Mouse (Mus musculus): ENCODE data around the gene Prkar1b. TPM values are rescaled to one million over a fixed set of nuclear protein-coding genes. Genes with fewer than 3 reads are reported as not detected.

Prkar1b gene
- polyA plus RNA-seq (2015; fragmentation: Nextera tagmentation; extraction: Ambion mirVana), result 179 and 194 TPM in 2 replicates

- H3K4me2 ChIP-seq, result peak within 1 kb of the TSS; percentile 97
- peak; percentile 95 for ATAC-seq (ENCODE audit: low FRiP score)
- peaks cover 29% of the 10 kb centered on the region for H3K4me1 ChIP-seq (replicated peaks)
- H3K9ac ChIP-seq, result peak within 1 kb of the TSS; percentile 89
- no peaks in the 10 kb centered on the region for H3K27me3 ChIP-seq
- H3K36me3 ChIP-seq, result peaks cover 37% of the 10 kb centered on the region
- H3K4me3 ChIP-seq, result peak within 1 kb of the TSS; percentile 93
- H3K27ac ChIP-seq, result peak within 1 kb of the TSS; percentile 81
- WGBS, result under 1% methylated on average over 85 of the region's 87 CpGs
- no peaks in the 10 kb centered on the region for H3K9me3 ChIP-seq
Observed at GRCm38 (mm10) chr5:139149681-139150602, at the start of gene Prkar1b, which contains the start of gene Dnaaf5. Gene Prkar1b (minus strand): TSS chr5:139150001. Gene Dnaaf5 (plus strand): TSS chr5:139150223.

GRCm38 (mm10) chr5:139199636-139199994 lies 49.8 kb upstream of the Prkar1b start:
- H3K27me3 ChIP-seq, result no peaks in the 10 kb centered on the region
- WGBS, result 43% methylated on average over 2 of the region's 2 CpGs
- no peaks in the 10 kb centered on the region for H3K36me3 ChIP-seq
- no peaks in the 10 kb centered on the region for H3K9me3 ChIP-seq
- peak overlapping the region; percentile 80 for H3K4me3 ChIP-seq
- no peak for ATAC-seq (ENCODE audit: low FRiP score)
- H3K27ac ChIP-seq, result peak overlapping the region; percentile 88
- peak overlapping the region; percentile 75 for H3K9ac ChIP-seq
- H3K4me1 ChIP-seq (replicated peaks), result peaks cover 31% of the 10 kb centered on the region
- H3K4me2 ChIP-seq, result peak overlapping the region; percentile 68

- H3K4me3 ChIP-seq, result no peak overlapping the region
- no peaks in the 10 kb centered on the region for H3K36me3 ChIP-seq
- no peaks in the 10 kb centered on the region for H3K9me3 ChIP-seq
- no peak for ATAC-seq (ENCODE audit: low FRiP score)
- no peak overlapping the region for H3K4me2 ChIP-seq
- no peaks in the 10 kb centered on the region for H3K27me3 ChIP-seq
- no peak overlapping the region for H3K27ac ChIP-seq
- 81% methylated on average over 3 of the region's 3 CpGs for WGBS
- peaks cover 28% of the 10 kb centered on the region for H3K4me1 ChIP-seq (replicated peaks)
- H3K9ac ChIP-seq, result no peak overlapping the region
Observed at GRCm38 (mm10) chr5:139198779-139199178, 49.0 kb upstream of the Prkar1b start.

GRCm38 (mm10) chr5:139190958-139191357 lies 41.2 kb upstream of the Prkar1b start:
- Histone ChIP-seq H3K27me3 (no peaks in the 10 kb centered on the region), H3K4me1 (replicated peaks) (no peaks in the 10 kb centered on the region), H3K27ac (no peak overlapping the region), H3K9ac (no peak overlapping the region), H3K4me3 (no peak overlapping the region), H3K36me3 (peaks cover 24% of the 10 kb centered on the region), H3K9me3 (no peaks in the 10 kb centered on the region), H3K4me2 (no peak overlapping the region)
- ATAC-seq (ENCODE audit: low FRiP score), result no peak
- 80% methylated on average over 5 of the region's 5 CpGs for WGBS

GRCm38 (mm10) chr5:139189726-139190125 lies 39.9 kb upstream of the Prkar1b start:
- Histone ChIP-seq H3K4me1 (replicated peaks) (no peaks in the 10 kb centered on the region), H3K27me3 (no peaks in the 10 kb centered on the region), H3K4me2 (no peak overlapping the region), H3K9ac (no peak overlapping the region), H3K4me3 (no peak overlapping the region), H3K36me3 (peaks cover 36% of the 10 kb centered on the region), H3K27ac (no peak overlapping the region), H3K9me3 (no peaks in the 10 kb centered on the region)
- 96% methylated on average over 5 of the region's 5 CpGs for WGBS
- ATAC-seq (ENCODE audit: low FRiP score), result no peak

GRCm38 (mm10) chr5:139184897-139185296 lies 35.1 kb upstream of the Prkar1b start:
- Histone ChIP-seq H3K4me1 (replicated peaks) (no peaks in the 10 kb centered on the region), H3K27ac (no peak overlapping the region), H3K4me2 (no peak overlapping the region), H3K9me3 (no peaks in the 10 kb centered on the region), H3K9ac (no peak overlapping the region), H3K4me3 (no peak overlapping the region), H3K27me3 (no peaks in the 10 kb centered on the region), H3K36me3 (peaks cover 79% of the 10 kb centered on the region)
- 91% methylated on average over 4 of the region's 4 CpGs for WGBS
- ATAC-seq (ENCODE audit: low FRiP score), result no peak

GRCm38 (mm10) chr5:139183601-139184000 lies 33.8 kb upstream of the Prkar1b start:
- H3K27me3 ChIP-seq, result no peaks in the 10 kb centered on the region

GRCm38 (mm10) chr5:139183131-139183530 lies 33.3 kb upstream of the Prkar1b start:
- Histone ChIP-seq H3K9me3 (no peaks in the 10 kb centered on the region), H3K4me2 (no peak overlapping the region), H3K4me1 (replicated peaks) (no peaks in the 10 kb centered on the region), H3K4me3 (no peak overlapping the region), H3K9ac (no peak overlapping the region), H3K27ac (no peak overlapping the region), H3K36me3 (peaks cover 82% of the 10 kb centered on the region), H3K27me3 (no peaks in the 10 kb centered on the region)
- 94% methylated on average over 2 of the region's 2 CpGs for WGBS
- ATAC-seq (ENCODE audit: low FRiP score), result no peak

More at GRCm38 (mm10) chr5:139183601-139184000, 33.8 kb upstream of the Prkar1b start:
- no peak overlapping the region for H3K9ac ChIP-seq
- H3K27ac ChIP-seq, result no peak overlapping the region
- H3K4me2 ChIP-seq, result no peak overlapping the region
- H3K36me3 ChIP-seq, result peaks cover 82% of the 10 kb centered on the region
- no peaks in the 10 kb centered on the region for H3K4me1 ChIP-seq (replicated peaks)
- H3K9me3 ChIP-seq, result no peaks in the 10 kb centered on the region
- no peak for ATAC-seq (ENCODE audit: low FRiP score)
- H3K4me3 ChIP-seq, result no peak overlapping the region
- 93% methylated on average over 9 of the region's 9 CpGs for WGBS

GRCm38 (mm10) chr5:139178895-139179631 lies 29.3 kb upstream of the Prkar1b start:
- WGBS, result 31% methylated on average over 11 of the region's 11 CpGs
- Histone ChIP-seq H3K9ac (no peak overlapping the region), H3K4me1 (replicated peaks) (peaks cover 11% of the 10 kb centered on the region), H3K4me3 (no peak overlapping the region), H3K9me3 (no peaks in the 10 kb centered on the region), H3K4me2 (no peak overlapping the region), H3K27me3 (no peaks in the 10 kb centered on the region), H3K36me3 (peaks cover 78% of the 10 kb centered on the region), H3K27ac (no peak overlapping the region)
- peak; percentile 88; the same call in 1 of the 2 replicates for ATAC-seq (ENCODE audit: low FRiP score)

GRCm38 (mm10) chr5:139174556-139175547 lies 25.1 kb upstream of the Prkar1b start:
- ATAC-seq (ENCODE audit: low FRiP score), result no peak
- Histone ChIP-seq H3K36me3 (peaks cover 76% of the 10 kb centered on the region), H3K4me3 (no peak overlapping the region), H3K9me3 (no peaks in the 10 kb centered on the region), H3K27ac (peak overlapping the region; percentile 48), H3K27me3 (no peaks in the 10 kb centered on the region), H3K4me2 (no peak overlapping the region), H3K9ac (no peak overlapping the region), H3K4me1 (replicated peaks) (peaks cover 14% of the 10 kb centered on the region)
- 66% methylated on average over 9 of the region's 10 CpGs for WGBS

- H3K9me3 ChIP-seq, result no peaks in the 10 kb centered on the region
- no peak overlapping the region for H3K4me3 ChIP-seq
- H3K4me1 ChIP-seq (replicated peaks), result peaks cover 14% of the 10 kb centered on the region
- H3K36me3 ChIP-seq, result peaks cover 77% of the 10 kb centered on the region
- ATAC-seq (ENCODE audit: low FRiP score), result no peak
- H3K4me2 ChIP-seq, result no peak overlapping the region
- no peaks in the 10 kb centered on the region for H3K27me3 ChIP-seq
- 75% methylated on average over 10 of the region's 10 CpGs for WGBS
- H3K27ac ChIP-seq, result peak overlapping the region; percentile 35; the same call in 1 of the 2 replicates
- peak overlapping the region; percentile 1; the same call in 1 of the 2 replicates for H3K9ac ChIP-seq
Observed at GRCm38 (mm10) chr5:139174141-139174540, 24.3 kb upstream of the Prkar1b start.

Data from hindbrain, embryonic 13.5 days (tissue).